Mouse (Mus musculus): ENCODE measurements around the gene Serf2. TPM values are rescaled to one million over a fixed set of nuclear protein-coding genes. Genes with fewer than 3 reads are reported as not detected.

The Serf2 gene
- 100 to 1,000 TPM; 310 to 311 TPM for total RNA-seq (2021)
- long read RNA-seq, experiment 1, transcript Serf2-202 (3 exons, 876 nt), result minor isoform, 6 of 1,108 reads
- long read RNA-seq, experiment 1, transcript Serf2-201 (3 exons, 525 nt), result minor isoform, 14 of 1,108 reads
- long read RNA-seq, experiment 1, transcript Serf2-204 (3 exons, 3,056 nt), result major isoform, 1,012 of 1,108 reads
- long read RNA-seq, experiment 1, partial matches to known transcripts, result 49 of 1,108 reads
- long read RNA-seq, experiment 1, other reads (novel, unspliced or antisense), result 27 of 1,108 reads
- long read RNA-seq, experiment 2, transcript Serf2-204 (3 exons, 3,056 nt), result major isoform, 1,040 of 1,100 reads
- long read RNA-seq, experiment 2, transcript Serf2-201 (3 exons, 525 nt), result minor isoform, 15 of 1,100 reads
- long read RNA-seq, experiment 2, partial matches to known transcripts, result 3 of 1,100 reads
- long read RNA-seq, experiment 2, other reads (novel, unspliced or antisense), result 37 of 1,100 reads

DNA sequence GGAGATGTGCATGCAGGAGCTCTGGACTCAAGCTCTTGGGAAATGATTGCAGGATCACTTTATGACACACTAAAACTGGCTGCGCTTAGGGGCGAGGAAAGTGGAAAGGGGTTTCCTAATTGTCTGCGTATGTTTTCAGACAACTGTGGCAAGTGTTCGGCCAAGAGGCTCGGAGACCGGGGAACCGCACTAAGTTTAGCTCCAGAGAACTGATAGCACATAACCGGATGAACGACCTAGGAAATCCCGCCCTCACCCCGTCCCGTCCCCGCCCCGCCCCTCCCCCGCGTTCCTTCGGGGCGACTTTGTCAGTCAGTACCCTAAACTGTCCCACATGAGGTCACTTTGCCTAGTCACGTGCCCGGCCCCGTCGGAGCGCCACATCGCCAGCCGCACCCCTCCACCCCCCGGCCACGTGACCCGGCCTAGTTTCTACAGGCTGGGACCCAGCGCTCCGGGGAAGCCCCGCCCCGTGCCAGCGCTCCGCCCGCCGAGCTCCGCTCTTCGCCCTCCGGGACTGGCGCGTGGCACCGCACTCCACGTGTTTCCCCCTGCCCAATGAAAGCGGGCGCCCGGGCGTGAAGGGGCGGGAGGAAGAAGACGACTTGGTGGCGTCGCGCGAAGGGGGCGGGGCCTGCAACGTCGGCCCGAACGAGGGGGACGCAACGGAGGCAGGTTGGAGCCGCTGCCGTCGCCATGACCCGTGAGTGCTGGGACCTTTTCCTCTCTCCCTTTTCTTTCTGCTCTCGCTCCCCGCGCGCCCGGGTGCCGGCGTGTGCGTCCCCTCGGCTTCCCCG is at the start of gene Serf2:
Serf2 (plus strand) TSS at position 457 of the 797 bp plus-strand sequence.
- DNase-seq, result peak; percentile 98 to 100
- intact Hi-C loops (cut with DNase I), result loop anchor here (2.0 kb wide), 1 partner anchor 34 kb away; no protein-coding TSS in a partner anchor

DNA sequence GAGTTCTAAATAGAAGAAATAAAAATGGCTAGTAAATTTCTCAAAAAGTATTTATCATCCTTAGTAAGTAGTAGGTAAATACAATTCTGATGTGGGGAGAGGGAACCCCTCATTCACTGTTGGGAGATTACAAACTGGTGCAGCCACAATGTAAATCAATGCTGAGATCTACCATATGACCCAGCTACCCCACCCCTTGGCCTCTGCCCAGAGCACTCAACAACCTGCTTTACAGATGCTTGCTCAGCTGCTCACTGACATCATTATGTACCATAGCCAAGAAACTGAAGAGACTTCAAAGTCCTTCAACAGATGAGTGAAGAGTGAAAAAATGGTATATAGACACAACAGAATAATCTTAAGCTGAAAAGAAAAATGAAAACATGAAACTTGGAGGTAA is 45.7 kb upstream of the Serf2 start:
- intact Hi-C loops (cut with DNase I), result loop anchor here (10.0 kb wide), 1 partner anchor 218 kb away; no protein-coding TSS in a partner anchor
- DNase-seq, result no peak

DNA sequence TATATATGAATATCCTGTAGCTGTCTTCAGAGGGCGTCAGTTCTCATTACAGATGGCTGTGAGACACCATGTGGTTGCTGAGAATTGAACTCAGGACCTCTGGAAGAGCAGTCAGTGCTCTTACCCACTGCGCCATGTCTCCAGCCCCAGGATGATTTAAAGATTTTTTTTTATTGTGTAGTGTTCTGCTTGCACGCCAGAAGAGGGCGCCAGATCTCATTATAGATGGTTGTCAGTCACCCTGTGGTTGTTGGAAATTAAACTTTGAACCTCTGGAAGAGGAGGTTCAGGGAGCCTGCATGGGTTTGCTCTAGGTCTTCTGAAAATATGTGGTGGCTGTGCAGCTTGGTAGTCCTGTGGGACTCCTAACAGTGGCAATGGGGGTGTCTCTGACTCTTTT is 40.8 kb upstream of the Serf2 start:
- intact Hi-C loops (cut with DNase I), result loop anchor here (10.0 kb wide), 1 partner anchor 223 kb away; no protein-coding TSS in a partner anchor
- DNase-seq, result peak in 1 of 2 experiments; percentile 6

DNA sequence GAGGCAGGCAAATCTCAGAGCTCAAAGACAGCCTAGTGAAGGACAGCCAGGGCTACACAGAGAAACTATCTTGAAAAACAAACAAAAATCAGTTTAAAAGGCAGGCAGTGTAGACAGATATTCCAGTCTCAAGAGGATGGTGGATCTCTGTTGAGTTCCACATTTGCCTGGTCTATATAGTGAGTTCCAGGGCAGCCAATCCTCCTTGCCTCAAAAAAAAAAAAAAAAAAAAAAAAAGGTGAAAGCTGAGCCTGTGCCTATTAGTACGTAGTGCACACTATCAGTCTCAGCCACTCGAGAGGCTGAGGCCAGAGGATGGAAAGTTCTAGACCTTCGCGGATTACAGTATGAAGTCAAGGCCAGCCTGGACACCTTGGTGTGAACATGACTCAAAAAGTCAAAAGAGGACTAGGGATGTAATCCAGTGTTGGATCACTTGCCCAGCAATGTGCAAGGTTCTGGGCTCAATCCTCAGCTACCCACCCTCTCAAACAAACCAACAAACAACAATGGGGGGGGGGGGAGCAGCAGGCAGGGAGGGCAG is 36.1 kb upstream of the Serf2 start:
- intact Hi-C loops (cut with DNase I), result loop anchor here (1.0 kb wide), 1 partner anchor 59 kb away; no protein-coding TSS in a partner anchor
- DNase-seq, result no peak

GRCm38 (mm10) chr2:121413387-121414042 is 35.5 kb upstream of the Serf2 start, which contains the start of the genes Pdia3 and Catsper2:
Pdia3 (plus strand) TSS chr2:121413775.
Catsper2 (minus strand) TSS chr2:121413792.
- intact Hi-C loops (cut with DNase I), result loop anchor here (1.0 to 2.0 kb wide), 2 partner anchors 35 to 59 kb away; partner anchors contain the start of gene Serf2
- peak; percentile 91 to 95 for DNase-seq

DNA sequence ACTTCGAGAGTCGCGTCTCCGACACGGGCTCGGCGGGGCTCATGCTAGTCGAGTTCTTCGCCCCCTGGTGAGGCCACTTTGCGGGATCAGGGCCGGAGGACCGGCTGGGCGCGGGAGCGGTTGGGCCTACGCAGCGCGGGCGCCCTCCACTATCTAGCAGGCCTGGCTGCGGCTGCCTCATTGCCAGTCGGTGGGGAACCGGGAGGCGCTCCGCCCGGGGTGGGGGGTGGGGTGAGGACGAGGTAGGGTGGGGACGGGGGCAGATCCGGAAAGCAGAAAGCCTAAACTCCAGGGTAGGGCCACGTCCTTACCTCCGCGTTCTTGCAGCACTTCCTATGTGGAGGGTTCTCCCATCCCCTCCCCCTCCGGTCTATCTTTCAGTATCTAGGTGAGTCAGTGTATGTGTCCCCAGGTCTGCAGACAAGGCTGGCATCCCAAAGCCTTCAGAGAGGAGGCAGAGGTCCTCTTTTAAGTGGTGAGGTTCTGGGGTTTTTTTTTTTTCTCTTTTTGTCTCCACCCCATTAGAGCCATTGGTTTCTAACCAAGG is 34.8 kb upstream of the Serf2 start:
- intact Hi-C loops (cut with DNase I), result loop anchor here (2.0 kb wide), 1 partner anchor 35 kb away; the partner anchor contains the start of gene Serf2
- no peak for DNase-seq

DNA sequence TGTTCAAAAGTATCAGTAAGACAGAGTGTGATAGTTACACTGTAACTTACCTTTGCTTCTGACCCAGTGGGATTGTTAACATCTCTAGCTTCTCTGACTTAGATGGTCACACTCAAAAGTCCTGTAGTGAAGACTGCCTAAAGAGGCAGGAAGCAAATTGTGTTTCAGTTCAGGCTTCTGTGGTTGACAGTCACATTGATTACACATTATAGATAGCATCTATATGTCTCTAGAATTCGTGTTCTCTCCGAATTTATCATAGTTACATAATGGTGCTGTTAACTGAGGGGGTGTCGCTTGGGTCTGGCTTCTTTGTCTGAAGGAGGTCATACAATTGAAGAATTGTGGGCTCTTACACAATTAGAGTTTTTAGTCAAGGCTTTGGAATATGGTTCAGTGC is 33.9 kb upstream of the Serf2 start:
- intact Hi-C loops (cut with DNase I), result loop anchor here (2.0 kb wide), 1 partner anchor 34 kb away; the partner anchor contains the start of gene Serf2
- no peak for DNase-seq

- intact Hi-C loops (cut with DNase I), result loop anchor here (2.0 kb wide), 1 partner anchor 33 kb away; the partner anchor contains the start of gene Serf2
- no peak for DNase-seq
Measured at GRCm38 (mm10) chr2:121415591-121415990, 33.4 kb upstream of the Serf2 start.

- DNase-seq, result no peak
- intact Hi-C loops (cut with DNase I), result no loop called here
Measured at GRCm38 (mm10) chr2:121416356-121416755, 32.6 kb upstream of the Serf2 start.

GRCm38 (mm10) chr2:121418476-121418875 is 30.5 kb upstream of the Serf2 start:
- intact Hi-C loops (cut with DNase I), result no loop called here
- no peak for DNase-seq

DNA sequence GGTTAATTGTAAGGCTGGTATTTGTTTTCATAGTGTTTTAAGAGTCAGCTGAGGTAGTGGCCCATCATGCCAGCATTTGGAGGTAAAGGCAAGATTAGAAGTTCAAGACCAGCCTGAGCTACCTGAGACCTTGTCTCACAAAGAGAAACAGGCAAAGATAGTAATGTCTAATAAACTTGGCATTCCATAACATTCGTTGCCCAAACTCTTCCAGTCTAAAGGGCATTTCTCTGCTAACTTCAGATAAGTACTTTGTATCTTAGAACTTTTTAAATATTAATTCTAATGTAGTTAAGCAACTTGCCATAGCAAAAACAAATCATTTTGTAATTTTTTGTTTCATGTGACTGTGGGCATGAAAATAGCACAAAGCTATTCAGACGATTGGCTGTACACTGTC is 25.8 kb upstream of the Serf2 start:
- no peak for DNase-seq
- intact Hi-C loops (cut with DNase I), result no loop called here

DNA sequence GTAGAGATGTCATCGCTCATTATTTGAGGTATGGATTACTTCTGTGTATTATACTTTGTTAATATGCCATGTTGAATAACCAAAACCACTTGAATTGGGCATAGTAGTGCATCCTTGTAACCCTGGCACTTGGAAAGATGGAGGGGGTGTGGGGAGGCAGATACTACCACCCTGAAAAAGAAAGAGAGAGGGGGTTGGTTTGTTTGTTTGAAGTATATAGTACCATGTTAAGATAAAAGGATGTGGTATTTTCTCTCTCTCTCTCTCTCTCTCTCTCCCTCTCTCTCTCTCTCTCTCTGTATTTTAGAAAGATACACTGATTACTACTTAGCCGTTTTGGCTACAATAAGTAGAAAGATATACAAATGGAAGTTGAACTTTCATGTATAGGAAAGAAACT is 23.1 kb upstream of the Serf2 start:
- DNase-seq, result no peak
- intact Hi-C loops (cut with DNase I), result no loop called here

- DNase-seq, result no peak
- intact Hi-C loops (cut with DNase I), result no loop called here
Measured at GRCm38 (mm10) chr2:121434854-121435253, 14.1 kb upstream of the Serf2 start.

GRCm38 (mm10) chr2:121439746-121440145 is 9.2 kb upstream of the Serf2 start:
- no peak for DNase-seq
- intact Hi-C loops (cut with DNase I), result no loop called here

DNA sequence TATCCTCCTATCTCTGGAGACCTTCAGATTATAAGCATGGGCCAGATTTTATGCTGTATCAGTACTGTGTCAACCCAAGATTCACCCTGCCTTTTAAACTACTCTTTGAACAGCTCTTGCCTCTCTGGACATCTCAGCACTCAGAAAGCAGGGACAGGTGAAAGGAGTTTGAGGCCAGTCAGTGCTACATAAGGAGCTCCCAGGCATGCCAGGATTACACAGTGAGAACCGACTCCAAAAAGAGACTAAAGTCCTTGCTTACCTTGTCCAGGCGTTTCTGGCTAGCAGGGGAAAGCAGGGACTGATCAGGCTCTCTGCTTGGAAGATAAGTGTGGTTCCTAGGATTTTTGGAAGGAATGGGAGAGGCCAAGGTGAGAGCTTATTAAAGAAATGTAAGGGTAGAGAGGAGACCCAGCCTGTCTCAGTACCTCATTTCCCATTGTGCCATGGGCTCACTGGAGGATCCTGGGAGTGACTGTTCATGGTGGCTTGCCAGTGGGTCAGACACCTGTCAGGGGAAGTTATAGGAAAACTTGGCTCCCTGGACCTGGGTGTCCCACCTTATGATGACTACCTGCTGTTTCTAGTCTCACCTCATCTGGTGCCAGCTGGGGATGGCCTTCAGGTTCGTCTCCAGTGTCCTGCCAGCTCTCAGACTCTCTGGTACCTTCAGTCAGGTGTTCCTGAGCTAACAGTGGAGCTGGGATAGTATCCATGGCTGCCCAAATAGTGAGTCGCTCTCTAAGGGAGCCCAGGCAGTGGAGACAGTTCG is 8.0 kb upstream of the Serf2 start:
- intact Hi-C loops (cut with DNase I), result no loop called here
- DNase-seq, result no peak

DNA sequence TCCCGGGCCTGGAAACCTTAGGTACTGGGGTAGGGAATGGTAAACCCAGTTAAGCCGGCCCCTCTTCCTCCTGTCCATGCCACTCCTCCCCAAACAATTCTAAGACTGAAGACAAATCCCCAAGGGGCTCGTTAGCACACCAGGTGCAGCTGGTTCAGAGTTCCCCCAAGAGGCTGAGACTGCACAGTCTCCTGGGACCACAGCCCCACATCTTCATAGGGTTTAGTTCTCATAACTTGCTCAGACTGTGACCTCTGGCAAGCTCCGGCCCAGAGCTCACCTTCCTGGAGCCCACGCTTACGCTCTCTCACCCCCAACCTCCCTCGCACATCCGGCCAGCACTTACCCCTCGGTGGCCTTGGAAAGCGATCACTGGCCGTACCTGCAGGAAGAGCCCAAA is 7.2 kb upstream of the Serf2 start:
- no peak for DNase-seq
- intact Hi-C loops (cut with DNase I), result no loop called here

GRCm38 (mm10) chr2:121442259-121443067 is 6.5 kb upstream of the Serf2 start:
- intact Hi-C loops (cut with DNase I), result no loop called here
- peak in 1 of 2 experiments; percentile 49 for DNase-seq

- DNase-seq, result no peak
- intact Hi-C loops (cut with DNase I), result no loop called here
Measured at GRCm38 (mm10) chr2:121443068-121443349, 6.0 kb upstream of the Serf2 start.

Measured in gastrocnemius, postnatal 36 days (tissue).